Mouse (Mus musculus) gonadal fat pad, adult 2 months (tissue): ENCODE results near the gene Rnf150. TPM values are rescaled to one million over a fixed set of nuclear protein-coding genes. Genes with fewer than 3 reads are reported as not detected.

Experiments used
- DNase-seq: peaks from one replicate; pipeline ENCODE4 v3.0.0-alpha.2; 2012; ENCODE audit warnings: low read depth
- polyA plus RNA-seq: library from polyadenylated mRNA; depleted of rRNA; stranded (reverse); fragments of >200 nt; gene quantifications from 2 replicates; pipeline ENCODE4 v1.2.3, GENCODE M21; 2012; rRNA removed

Gene Rnf150
- 2.3 and 2.6 TPM in 2 replicates for polyA plus RNA-seq

- DNase-seq, result no peak
Measured at GRCm38 (mm10) chr8:82863041-82863744, at the start of gene Rnf150. Gene Rnf150, plus strand, starts transcription at chr8:82863356.

DNA sequence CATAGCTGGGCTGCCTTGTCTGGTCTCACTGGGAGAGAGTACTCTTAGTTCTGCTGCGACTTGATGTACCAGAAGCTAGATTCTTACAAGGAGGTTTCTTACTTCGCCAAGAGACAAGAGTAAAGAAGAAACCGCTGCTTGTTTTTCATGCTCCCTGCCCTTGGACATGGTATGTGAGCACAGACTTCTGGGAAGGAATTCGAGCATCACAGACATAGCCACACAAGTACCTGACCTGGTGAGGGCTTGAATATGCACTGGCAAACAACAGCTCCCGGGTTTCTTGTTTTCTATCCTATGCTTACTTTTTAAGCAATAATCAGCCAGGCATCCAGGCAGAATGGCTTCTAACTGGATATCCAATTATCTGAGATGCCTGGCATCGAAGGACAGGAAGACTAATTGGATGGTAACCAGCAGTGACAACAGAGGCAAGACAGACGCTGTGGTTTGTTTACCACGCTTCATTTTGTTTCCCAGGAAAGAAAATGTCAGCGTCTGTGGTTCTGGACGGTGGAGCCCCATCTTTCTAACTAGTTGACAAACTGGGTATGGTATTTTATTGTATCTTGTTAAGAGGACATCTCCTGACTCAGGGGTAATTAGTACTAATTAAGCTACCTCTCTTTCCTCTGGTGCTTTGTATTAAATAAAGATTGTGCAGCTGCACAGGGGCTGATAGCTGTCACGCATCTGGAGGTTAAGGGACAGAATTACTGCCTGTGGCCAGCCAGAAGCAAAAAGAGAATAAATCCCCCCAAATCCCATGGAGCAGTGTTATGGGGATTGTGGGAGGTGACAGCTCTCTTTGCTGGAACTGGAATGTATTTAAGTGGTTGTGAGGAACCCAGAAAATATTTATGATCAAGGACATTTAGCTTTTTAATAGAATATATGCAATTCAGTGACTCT is 36.8 kb upstream of the Rnf150 start:
- no peak for DNase-seq

DNA sequence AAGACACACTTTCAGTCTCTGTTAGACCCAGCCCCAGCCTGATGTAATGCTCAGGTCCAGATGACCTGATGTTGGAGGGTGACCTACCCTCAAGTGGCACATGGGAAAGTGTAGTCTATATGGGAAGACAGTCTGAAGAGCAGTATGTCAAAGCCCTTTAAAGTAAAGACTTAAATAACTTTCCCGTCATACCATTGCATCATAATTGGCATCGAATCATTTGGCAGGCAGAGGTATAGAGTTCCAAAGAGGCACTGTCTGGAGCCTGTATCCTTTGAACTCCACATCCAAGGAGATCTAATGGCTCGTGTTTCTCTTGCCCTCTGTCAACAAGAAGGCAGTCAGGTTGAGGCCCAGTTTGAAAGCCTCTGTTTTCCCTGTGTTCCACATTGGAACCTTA is 22.7 kb upstream of the Rnf150 start:
- no peak for DNase-seq

DNA sequence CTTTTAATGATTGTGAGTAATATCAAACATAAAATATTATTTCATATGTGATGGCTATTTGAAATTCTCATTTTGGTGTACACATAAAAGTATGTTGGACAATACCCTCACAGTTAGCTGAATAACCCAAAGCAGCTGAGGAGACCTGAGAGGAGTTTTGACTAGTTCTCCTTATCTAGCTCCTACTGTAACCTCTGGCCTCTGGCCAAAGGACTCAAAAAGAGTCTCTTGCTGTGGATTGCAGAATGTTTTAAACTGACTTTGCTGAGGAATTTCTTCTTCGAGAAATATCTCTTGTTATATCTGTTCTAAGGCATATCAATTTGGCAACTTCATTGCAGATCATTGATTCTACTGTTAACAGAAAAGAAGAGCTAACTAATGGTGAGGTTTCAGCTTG is 22.2 kb upstream of the Rnf150 start:
- DNase-seq, result no peak

GRCm38 (mm10) chr8:82841520-82842142 is 21.5 kb upstream of the Rnf150 start:
- no peak for DNase-seq

DNA sequence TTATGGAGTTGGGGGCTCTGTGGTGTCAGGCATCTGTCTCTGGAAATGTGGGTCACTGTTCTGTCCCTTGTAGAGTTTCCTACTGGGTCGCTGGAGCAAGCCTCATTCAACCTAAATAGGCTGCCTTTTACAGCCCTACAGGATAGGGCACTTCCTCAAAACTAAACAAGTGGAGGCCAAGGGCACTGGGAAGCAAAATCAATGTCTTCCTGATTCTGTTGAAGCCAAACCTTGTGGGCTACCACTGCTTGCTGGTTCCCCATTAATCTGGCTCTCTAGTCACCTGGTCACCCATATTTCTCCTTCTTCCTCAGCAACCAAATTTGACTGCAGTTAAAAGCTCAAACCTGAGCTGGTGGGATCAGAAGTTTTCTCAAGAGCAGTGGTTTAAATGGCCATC is 19.5 kb upstream of the Rnf150 start:
- DNase-seq, result no peak

DNA sequence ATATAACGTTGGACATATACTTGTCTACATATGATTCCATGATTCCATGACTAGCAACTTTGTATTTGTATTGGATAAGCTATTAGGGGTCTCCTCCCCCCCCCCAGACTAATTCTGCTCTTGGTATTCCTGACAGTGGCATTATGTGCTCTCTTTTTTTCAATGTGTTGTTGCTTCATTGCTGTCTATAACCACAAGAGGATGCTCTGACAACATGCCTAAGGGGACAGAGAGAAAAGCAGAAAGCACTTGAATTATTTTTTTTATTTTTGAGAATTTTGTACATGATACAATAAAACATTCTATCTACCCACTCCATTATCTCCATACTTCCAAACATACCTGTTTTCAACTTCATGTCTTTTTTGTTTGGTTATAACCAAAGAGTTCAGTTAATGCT is 18.7 kb upstream of the Rnf150 start:
- no peak for DNase-seq

DNA sequence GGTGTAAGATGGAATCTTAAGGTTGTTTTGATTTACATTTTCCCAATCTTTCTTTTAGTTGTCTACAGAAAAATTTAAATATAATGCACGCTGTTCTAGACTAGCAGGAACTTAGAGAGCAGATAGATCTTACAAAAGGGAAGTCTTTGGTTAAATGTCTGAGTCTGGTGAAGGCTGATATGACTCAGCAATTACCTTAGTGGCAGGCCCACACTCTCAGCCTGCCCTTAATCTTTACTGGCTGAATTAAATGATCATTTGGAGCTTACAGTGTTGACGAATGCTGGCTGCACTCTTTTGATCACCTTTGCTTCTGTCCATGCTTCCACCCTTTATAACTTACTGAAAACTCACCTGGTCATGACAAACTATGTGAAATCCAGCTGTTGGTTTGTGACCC is 17.1 kb upstream of the Rnf150 start:
- DNase-seq, result no peak

DNA sequence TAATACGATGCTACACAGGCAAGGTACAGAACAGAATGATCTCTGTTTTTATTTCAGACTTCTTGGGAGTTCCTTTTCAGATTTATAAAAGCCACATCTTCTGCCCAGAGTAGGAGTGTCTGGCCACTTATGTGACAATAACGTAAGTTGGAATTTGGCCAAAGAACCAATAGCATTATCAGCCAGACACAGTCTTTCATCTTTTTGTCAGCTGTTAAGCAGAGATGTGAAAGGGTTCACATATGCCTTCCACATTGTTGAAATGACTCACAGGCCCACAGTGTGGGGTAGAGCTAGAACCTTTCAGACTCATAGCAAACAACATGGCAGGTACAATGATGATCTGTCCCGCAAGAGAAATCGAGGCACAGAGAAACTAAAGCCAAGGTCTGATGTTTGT is 16.4 kb upstream of the Rnf150 start:
- no peak for DNase-seq

GRCm38 (mm10) chr8:82858541-82859342 is 4.4 kb upstream of the Rnf150 start:
- no peak for DNase-seq

DNA sequence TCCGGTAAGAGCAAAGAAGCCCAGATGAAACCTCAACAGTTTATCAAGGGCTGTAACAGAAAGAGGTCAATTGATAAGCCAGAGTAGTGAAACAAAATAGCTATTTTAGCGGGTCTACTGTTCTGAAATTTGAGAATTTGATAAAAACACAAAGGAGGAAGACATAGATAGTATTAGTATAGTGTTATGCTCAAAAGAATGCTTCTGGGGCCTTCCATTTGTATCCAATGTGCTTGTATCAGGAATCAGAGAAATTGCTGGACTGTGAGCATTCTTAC is 3.9 kb upstream of the Rnf150 start:
- no peak for DNase-seq

GRCm38 (mm10) chr8:82863745-82864520 is 777 bp downstream of the Rnf150 start:
- no peak for DNase-seq

GRCm38 (mm10) chr8:82864521-82864818 is 1.3 kb downstream of the Rnf150 start:
- DNase-seq, result no peak

- no peak for DNase-seq
Measured at GRCm38 (mm10) chr8:82865239-82865638, 2.1 kb downstream of the Rnf150 start.

- no peak for DNase-seq
Measured at GRCm38 (mm10) chr8:82866251-82866650, 3.1 kb downstream of the Rnf150 start.

GRCm38 (mm10) chr8:82870840-82871490 is 7.8 kb downstream of the Rnf150 start:
- DNase-seq, result no peak

- DNase-seq, result no peak
Measured at GRCm38 (mm10) chr8:82871986-82872385, 8.8 kb downstream of the Rnf150 start.

DNA sequence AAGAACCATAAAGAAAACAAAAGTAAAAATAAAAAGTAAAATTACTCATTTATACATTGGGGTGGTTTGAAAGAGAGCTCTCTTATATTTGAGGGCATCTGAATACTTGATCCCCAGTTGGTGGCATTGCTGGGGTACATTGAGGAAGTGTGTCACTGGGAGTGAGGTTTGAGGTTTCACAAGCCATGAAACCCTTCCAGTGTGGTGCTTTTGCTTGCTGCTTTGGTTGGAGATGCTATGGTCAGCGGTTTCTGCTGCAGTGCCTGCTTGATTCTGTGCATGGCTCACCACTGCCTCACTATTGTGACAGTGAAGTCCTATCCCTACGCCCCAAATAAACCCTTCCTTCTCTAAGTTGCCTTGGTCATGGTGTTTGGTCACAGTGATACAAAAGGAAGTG is 10.9 kb downstream of the Rnf150 start:
- DNase-seq, result no peak

DNA sequence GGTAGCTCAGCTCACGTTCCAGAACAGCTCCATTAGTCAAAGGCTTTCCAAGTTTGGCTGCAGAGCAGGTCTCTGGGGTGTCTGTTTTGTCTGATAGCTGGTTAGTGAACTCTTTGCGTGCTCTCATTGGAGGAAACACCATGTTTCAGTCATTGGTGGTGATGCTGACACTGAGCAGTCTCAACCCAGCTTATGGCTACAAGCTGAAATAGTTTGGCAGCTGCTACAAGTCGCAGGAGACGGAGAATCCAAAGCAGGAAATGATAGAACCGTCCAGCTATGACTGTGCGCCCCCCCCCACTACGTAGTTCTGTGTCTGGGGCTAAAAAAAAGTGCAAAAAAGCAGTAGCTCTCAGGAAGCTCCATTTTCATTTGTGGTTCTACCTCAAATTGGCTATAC is 12.0 kb downstream of the Rnf150 start:
- no peak for DNase-seq

- DNase-seq, result no peak
Measured at GRCm38 (mm10) chr8:82884480-82884879, 21.3 kb downstream of the Rnf150 start.

DNA sequence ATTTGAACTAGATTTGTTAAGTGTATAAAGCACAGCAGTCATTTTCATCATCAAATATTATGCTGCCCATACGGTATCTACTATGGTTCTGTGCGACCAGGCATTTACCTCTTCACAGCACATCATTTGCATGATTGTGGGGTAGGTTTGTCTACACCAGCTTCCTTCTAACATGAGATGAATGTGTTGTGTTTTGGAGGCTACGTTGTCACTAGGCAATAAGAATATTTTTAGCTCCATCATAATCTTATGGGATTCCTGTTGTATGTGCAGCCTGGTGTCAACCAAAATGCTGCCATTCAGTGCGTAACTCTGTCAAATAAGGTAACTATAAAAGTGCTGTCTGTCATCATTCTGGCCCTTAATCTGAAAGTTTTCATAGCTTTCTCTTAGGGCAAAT is 24.1 kb downstream of the Rnf150 start:
- DNase-seq, result no peak
